Mouse (Mus musculus) kidney, postnatal 14 days (tissue): ENCODE data around the gene Gm20388.

Experiments
- DNase-seq: peaks from one replicate; pipeline ENCODE4 v3.0.0; 2022; ENCODE audit warnings: mixed read lengths

Gm20388 gene

DNA sequence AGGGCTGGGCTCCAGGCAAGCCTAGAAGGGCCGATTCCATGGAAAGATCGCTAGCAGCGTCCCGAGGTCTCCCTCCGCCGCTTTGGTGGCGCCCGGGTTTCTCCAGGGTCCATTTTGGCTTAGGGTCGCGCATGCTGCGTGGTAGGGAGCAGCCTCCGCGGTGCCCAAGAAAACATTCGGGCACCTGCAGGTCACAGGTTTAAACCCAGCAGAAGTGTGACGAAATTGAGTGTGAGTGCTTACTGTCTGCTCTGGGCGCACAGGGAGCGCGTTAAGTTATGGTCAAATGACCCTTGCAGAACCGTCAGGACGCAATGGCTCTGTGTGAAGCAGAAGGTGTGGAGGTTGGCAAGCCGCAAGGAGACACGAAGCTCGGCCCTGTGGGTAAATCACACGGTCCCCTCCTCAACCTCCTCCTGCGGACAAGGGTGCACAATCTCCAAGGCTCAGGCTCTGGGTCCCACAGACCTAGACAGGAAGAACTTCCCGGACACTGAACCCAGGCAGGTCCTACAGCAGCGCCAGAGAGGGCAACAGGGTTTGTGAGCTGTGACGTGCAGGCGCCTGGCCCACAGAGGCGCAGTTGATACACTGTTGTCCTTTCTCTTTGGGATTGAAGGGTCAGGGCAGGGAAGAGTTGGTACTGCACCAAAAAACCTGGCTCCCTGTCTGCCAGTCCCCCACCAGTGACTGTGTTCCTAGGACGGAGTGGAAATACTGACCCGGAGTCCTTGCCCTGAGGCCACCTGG, 1179.2 kb downstream of the Gm20388 start:
- no peak for DNase-seq

DNA sequence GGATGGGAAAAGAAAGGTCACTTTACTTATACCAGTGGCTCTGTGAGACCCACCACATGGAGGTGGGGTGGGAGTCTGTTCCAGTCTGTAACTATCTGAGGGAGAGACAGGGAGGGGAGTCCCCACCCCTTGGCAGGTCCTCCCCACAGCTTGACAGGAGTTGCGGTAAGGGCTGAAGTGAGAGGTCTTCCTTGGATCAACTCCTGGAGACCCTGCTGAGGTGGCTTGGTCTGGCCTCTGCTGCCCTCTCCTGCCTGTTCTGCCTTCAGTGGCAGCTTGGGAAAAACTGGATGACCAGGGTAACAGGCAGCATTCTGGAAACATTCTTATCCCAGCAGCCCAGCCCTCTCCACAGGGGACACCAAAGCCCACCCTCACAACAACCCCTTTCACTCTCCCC, 1180.1 kb downstream of the Gm20388 start:
- DNase-seq: no peak

- no peak for DNase-seq
These were observed 1181.5 kb downstream of the Gm20388 start for GRCm38 (mm10) chr8:121092141-121092540.

- DNase-seq: peak; percentile 84
These were observed 1182.0 kb downstream of the Gm20388 start for GRCm38 (mm10) chr8:121092627-121093026.

- DNase-seq: no peak
These were observed 1182.9 kb downstream of the Gm20388 start for GRCm38 (mm10) chr8:121093496-121093895.

GRCm38 (mm10) chr8:121104049-121104818, 1193.6 kb downstream of the Gm20388 start:
- peak; percentile 75 for DNase-seq

- peak; percentile 99 for DNase-seq
These were observed 1197.3 kb downstream of the Gm20388 start, which contains the start of gene Mthfsd for GRCm38 (mm10) chr8:121107668-121108656. Gene Mthfsd (minus strand): TSS chr8:121108392.

- no peak for DNase-seq
These were observed 1198.0 kb downstream of the Gm20388 start for GRCm38 (mm10) chr8:121108657-121109056.

DNA sequence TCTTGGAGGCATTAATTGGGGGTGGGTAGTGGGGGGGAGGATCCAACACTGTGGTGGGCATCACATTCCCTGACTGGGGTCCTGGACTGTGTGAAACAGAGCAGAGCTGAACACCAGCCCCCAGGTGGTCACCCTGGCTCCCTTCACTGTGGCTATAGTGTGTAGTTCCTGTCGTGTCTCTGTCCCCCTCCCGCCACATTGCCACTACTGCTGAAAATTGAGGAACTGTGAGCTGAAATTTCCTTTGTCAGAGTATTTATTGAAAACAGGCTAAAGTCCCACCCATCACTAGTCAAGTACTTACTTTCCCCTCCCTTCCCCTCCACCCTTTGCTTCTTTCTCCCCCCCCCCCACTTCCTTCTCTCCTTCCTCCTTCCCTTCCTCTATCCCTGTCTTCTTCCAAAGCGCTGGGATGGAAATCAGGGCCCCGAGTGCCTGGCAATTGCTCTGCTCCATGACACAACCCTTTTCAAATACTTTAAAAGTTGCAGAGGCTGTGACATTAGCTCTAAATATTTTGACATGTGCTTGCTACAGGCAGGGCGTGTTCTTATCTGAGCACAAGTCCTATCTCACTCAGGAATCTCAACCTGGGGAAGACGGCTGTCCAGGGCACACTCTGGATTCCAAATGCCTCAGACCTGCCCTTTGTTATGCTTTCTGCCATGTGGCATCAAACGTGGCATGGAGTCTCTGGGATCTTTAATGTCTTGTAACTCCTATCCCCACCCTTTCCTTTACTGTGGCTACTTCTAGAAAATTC, 1200.7 kb downstream of the Gm20388 start:
- no peak for DNase-seq

GRCm38 (mm10) chr8:121113261-121113660, 1202.6 kb downstream of the Gm20388 start:
- DNase-seq: peak; percentile 96

DNA sequence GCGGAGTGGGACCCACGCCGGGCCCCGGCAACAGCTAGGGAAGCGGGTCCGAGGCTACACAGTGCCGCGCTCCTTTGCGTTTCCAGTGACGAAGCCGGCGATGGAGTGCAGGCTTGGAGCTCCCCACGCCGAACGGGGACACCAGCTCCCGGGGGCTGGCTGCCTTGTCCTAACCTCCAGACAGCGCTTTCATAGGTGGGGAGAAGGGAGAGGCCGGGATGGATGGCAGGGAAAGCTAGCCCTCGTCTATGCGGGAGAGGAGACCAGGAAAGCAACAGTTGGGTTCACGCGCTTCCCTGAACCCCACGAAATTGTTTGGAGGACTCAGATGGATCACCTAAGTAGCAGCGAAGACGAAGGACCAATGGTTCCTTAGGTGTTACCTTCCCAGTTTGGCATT, 1204.5 kb downstream of the Gm20388 start:
- DNase-seq: no peak

- DNase-seq: peak; percentile 94
These were observed 1205.3 kb downstream of the Gm20388 start, which contains the start of gene Foxc2 for GRCm38 (mm10) chr8:121115948-121116347. Gene Foxc2 (plus strand): TSS chr8:121116171.

DNA sequence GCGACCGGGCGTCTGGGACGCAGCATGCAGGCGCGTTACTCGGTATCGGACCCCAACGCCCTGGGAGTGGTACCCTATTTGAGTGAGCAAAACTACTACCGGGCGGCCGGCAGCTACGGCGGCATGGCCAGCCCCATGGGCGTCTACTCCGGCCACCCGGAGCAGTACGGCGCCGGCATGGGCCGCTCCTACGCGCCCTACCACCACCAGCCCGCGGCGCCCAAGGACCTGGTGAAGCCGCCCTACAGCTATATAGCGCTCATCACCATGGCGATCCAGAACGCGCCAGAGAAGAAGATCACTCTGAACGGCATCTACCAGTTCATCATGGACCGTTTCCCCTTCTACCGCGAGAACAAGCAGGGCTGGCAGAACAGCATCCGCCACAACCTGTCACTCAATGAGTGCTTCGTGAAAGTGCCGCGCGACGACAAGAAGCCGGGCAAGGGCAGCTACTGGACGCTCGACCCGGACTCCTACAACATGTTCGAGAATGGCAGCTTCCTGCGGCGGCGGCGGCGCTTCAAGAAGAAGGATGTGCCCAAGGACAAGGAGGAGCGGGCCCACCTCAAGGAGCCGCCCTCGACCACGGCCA, 1206.0 kb downstream of the Gm20388 start:
- DNase-seq: peak; percentile 55

- DNase-seq: peak; percentile 44
These were observed 1206.6 kb downstream of the Gm20388 start for GRCm38 (mm10) chr8:121117186-121117651.

DNA sequence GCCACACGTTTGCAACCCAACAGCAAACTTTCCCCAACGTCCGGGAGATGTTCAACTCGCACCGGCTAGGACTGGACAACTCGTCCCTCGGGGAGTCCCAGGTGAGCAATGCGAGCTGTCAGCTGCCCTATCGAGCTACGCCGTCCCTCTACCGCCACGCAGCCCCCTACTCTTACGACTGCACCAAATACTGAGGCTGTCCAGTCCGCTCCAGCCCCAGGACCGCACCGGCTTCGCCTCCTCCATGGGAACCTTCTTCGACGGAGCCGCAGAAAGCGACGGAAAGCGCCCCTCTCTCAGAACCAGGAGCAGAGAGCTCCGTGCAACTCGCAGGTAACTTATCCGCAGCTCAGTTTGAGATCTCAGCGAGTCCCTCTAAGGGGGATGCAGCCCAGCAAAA, 1207.3 kb downstream of the Gm20388 start:
- no peak for DNase-seq

DNA sequence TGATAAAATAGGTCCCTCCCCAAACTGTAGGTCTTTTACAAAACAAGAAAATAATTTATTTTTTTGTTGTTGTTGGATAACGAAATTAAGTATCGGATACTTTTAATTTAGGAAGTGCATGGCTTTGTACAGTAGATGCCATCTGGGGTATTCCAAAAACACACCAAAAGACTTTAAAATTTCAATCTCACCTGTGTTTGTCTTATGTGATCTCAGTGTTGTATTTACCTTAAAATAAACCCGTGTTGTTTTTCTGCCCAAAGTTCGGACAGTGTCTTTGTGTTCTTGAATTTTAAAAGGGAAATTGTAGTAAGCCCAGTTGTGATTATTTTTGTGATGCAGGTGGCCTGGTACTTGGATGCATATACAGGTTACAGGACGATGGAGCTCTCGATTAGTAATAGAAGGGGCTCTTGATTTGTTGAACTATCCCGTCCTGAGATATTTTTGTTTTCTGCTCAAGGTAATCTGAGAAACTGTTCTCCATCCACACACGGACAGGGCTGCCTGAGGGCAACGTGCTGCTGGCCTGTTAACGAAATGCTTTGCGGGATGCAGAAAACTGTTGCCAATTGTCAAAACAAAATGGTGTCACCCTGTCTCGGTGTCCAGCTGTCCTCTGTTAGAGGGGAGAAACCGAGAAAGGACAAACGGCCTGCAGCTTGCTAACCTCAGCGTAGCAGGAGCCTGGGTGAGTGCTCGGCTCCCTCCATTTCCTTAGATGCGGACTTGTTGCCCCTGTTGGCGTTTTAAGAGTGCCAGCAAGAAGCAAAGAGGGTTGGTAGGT, 1208.2 kb downstream of the Gm20388 start:
- DNase-seq: no peak

- no peak for DNase-seq
These were observed 1209.2 kb downstream of the Gm20388 start for GRCm38 (mm10) chr8:121119635-121120455.

GRCm38 (mm10) chr8:121120456-121121419, 1210.1 kb downstream of the Gm20388 start:
- DNase-seq: no peak
